Mouse (Mus musculus): ENCODE results near the gene Arih1. TPM values are rescaled to one million over a fixed set of nuclear protein-coding genes. Genes with fewer than 3 reads are reported as not detected.

The Arih1 gene
- polyA plus RNA-seq, 1 experiment from 2014 or later: 7.0 TPM

- Histone ChIP-seq H3K36me3 (ENCODE audit: insufficient read depth, low read length) (no peaks in the 10 kb centered on the region), H3K27ac (ENCODE audit: low read length) (no peak overlapping the region), H3K4me2 (replicated peaks; ENCODE audit: low read depth, low read length) (no peak overlapping the region), H3K4me1 (ENCODE audit: insufficient read depth, low read depth, low read length) (peaks cover 11% of the 10 kb centered on the region), H3K9ac (replicated peaks; ENCODE audit: low read depth) (no peak overlapping the region), H3K9me3 (ENCODE audit: low read length) (no peaks in the 10 kb centered on the region), H3K4me3 (ENCODE audit: low read depth, low read length) (no peak overlapping the region), H3K27me3 (replicated peaks; ENCODE audit: insufficient read depth, low read length) (no peaks in the 10 kb centered on the region)
- DNase-seq (ENCODE audit: low spot score): no peak
- WGBS: 87% methylated on average over 1 of the region's 1 CpGs
- TF ChIP-seq EP300 (IDR thresholded peaks at IDR 0.05) (no peak), CTCF (IDR thresholded peaks at IDR 0.05) (no peak)
- ATAC-seq: no peak
Observed at GRCm38 (mm10) chr9:59474838-59475237, 11.6 kb downstream of the Arih1 start.

DNA sequence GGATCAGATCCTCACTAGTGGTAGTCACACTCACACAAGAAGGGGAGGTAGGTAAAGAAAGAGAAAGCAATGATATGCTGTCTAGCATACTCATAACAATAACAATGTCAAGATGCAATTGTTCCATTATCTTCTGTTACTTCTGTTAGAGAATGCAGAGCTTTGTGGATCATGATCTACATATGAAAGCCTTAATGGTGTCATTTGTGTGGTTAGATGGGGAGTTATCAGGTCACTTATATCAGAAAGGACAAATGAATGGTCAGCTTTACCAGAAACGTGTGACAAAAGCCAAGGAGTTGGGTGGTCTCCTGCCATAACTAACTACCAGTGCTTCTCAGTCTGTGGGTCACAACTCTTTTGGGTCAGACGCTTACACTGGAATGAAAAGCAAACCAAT is 13.2 kb downstream of the Arih1 start:
- Histone ChIP-seq H3K9ac (replicated peaks; ENCODE audit: low read depth) (no peak overlapping the region), H3K27me3 (replicated peaks; ENCODE audit: insufficient read depth, low read length) (no peaks in the 10 kb centered on the region), H3K36me3 (ENCODE audit: insufficient read depth, low read length) (no peaks in the 10 kb centered on the region), H3K27ac (ENCODE audit: low read length) (no peak overlapping the region), H3K9me3 (ENCODE audit: low read length) (no peaks in the 10 kb centered on the region), H3K4me3 (ENCODE audit: low read depth, low read length) (no peak overlapping the region), H3K4me2 (replicated peaks; ENCODE audit: low read depth, low read length) (no peak overlapping the region), H3K4me1 (ENCODE audit: insufficient read depth, low read depth, low read length) (peaks cover 11% of the 10 kb centered on the region)
- TF ChIP-seq EP300 (IDR thresholded peaks at IDR 0.05) (no peak), CTCF (IDR thresholded peaks at IDR 0.05) (no peak)
- WGBS: 83% methylated on average over 2 of the region's 2 CpGs
- DNase-seq (ENCODE audit: low spot score) (no peak), ATAC-seq (no peak)

DNA sequence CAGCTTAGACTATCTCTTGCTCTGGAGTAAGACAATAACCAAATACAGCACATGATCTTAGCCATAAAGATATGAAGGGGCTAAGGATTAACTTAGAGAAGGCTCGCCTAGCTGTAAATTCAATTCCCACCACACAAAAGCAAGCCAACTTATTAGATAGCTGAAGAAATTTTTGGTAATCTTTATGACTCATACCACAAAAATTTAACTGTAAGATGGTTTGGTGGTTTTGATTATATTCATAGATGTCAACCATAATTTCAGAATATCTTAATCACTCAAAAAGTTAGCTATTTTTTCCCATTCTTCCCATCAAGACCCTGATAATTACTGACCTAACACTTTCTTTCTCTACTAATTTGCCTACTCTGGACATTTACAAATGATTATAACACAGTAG is 17.0 kb downstream of the Arih1 start:
- TF ChIP-seq CTCF (IDR thresholded peaks at IDR 0.05) (no peak), EP300 (IDR thresholded peaks at IDR 0.05) (no peak)
- 84% methylated on average over 1 of the region's 1 CpGs for WGBS
- Histone ChIP-seq H3K4me1 (ENCODE audit: insufficient read depth, low read depth, low read length) (peaks cover 6% of the 10 kb centered on the region), H3K27ac (ENCODE audit: low read length) (no peak overlapping the region), H3K27me3 (replicated peaks; ENCODE audit: insufficient read depth, low read length) (no peaks in the 10 kb centered on the region), H3K9ac (replicated peaks; ENCODE audit: low read depth) (no peak overlapping the region), H3K4me3 (ENCODE audit: low read depth, low read length) (no peak overlapping the region), H3K4me2 (replicated peaks; ENCODE audit: low read depth, low read length) (no peak overlapping the region), H3K9me3 (ENCODE audit: low read length) (no peaks in the 10 kb centered on the region), H3K36me3 (ENCODE audit: insufficient read depth, low read length) (no peaks in the 10 kb centered on the region)
- ATAC-seq: no peak
- DNase-seq (ENCODE audit: low spot score): no peak

DNA sequence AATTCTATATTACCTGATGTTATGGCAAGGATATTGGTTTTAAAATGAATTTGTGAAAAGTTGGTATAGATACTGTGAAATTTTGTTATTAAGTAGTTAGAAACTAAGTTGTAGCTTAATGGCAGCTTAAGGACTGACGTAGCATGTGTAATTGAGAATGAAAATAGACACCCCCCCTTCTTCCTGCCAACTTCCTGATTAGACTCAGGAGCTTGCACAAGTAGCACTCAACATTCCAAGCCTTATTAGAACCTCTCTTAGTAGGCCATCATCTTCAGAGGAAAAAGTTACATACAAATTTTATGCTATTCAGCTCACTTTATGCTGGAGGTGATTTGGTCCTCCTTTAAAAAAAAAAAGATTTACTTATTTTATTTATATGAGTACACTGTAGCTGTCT is 22.1 kb downstream of the Arih1 start:
- DNase-seq (ENCODE audit: low spot score) (peak; percentile 79), ATAC-seq (peak; percentile 56; the same call in 1 of the 2 replicates)
- Histone ChIP-seq H3K4me3 (ENCODE audit: low read depth, low read length) (no peak overlapping the region), H3K27ac (ENCODE audit: low read length) (no peak overlapping the region), H3K4me2 (replicated peaks; ENCODE audit: low read depth, low read length) (no peak overlapping the region), H3K27me3 (replicated peaks; ENCODE audit: insufficient read depth, low read length) (no peaks in the 10 kb centered on the region), H3K4me1 (ENCODE audit: insufficient read depth, low read depth, low read length) (no peaks in the 10 kb centered on the region), H3K36me3 (ENCODE audit: insufficient read depth, low read length) (no peaks in the 10 kb centered on the region), H3K9me3 (ENCODE audit: low read length) (no peaks in the 10 kb centered on the region), H3K9ac (replicated peaks; ENCODE audit: low read depth) (no peak overlapping the region)
- 21% methylated on average over 1 of the region's 1 CpGs for WGBS
- TF ChIP-seq EP300 (IDR thresholded peaks at IDR 0.05) (no peak; the same call in 1 of the 2 replicates), CTCF (IDR thresholded peaks at IDR 0.05) (no peak)

DNA sequence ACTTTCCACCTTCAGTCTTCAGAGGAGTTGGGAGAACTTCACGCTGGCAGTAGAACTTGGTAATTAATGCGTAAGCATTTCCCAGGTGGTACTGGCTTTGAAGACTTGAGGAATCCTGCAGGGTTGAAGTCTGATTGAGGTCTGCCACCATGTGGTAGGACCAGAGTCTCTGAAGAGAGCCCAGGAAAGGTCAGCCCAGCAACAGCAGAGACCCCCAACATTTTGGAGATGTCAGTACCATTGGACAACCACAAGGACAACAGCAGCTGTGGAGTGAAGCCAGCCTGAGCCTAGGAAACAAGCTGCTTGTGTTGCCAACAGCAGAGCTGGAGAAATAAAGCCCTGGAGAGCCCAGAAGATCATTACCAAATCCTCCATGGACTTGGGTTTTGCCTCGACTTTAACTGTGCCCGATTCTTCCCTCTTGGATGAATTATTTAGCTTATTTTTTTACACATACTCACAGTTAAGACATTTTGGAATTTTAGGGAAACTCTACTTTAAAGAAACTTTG is 27.4 kb downstream of the Arih1 start:
- Histone ChIP-seq H3K9me3 (ENCODE audit: low read length) (no peaks in the 10 kb centered on the region), H3K36me3 (ENCODE audit: insufficient read depth, low read length) (no peaks in the 10 kb centered on the region), H3K27ac (ENCODE audit: low read length) (no peak overlapping the region), H3K4me2 (replicated peaks; ENCODE audit: low read depth, low read length) (no peak overlapping the region), H3K27me3 (replicated peaks; ENCODE audit: insufficient read depth, low read length) (no peaks in the 10 kb centered on the region), H3K4me1 (ENCODE audit: insufficient read depth, low read depth, low read length) (no peaks in the 10 kb centered on the region), H3K9ac (replicated peaks; ENCODE audit: low read depth) (no peak overlapping the region), H3K4me3 (ENCODE audit: low read depth, low read length) (no peak overlapping the region)
- DNase-seq (ENCODE audit: low spot score) (no peak), ATAC-seq (no peak)
- peak; percentile 34 for TF ChIP-seq CTCF (IDR thresholded peaks at IDR 0.05)
- no peak for TF ChIP-seq EP300 (IDR thresholded peaks at IDR 0.05)
- WGBS: 62% methylated on average over 4 of the region's 4 CpGs

DNA sequence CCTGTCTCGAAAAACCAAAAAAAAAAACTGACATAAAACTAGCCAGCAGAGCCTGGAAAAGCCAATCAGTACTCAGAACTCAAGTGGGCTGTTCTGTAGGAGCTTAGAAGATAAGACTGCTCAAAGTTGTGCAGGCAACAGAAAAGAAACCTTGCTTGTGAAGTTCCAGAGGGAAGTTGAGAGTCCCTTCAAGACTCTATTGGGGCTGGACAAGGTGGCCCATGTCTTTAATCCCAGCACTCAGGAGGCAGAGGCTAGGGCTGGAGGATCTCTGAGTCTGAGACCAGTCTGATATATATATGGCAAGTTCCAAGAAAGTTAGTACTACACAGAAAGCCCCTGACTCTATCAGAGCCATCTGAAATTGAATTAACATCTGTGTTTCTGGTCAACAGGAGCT is 28.0 kb downstream of the Arih1 start:
- Histone ChIP-seq H3K36me3 (ENCODE audit: insufficient read depth, low read length) (no peaks in the 10 kb centered on the region), H3K27me3 (replicated peaks; ENCODE audit: insufficient read depth, low read length) (no peaks in the 10 kb centered on the region), H3K9me3 (ENCODE audit: low read length) (no peaks in the 10 kb centered on the region), H3K27ac (ENCODE audit: low read length) (no peak overlapping the region), H3K4me2 (replicated peaks; ENCODE audit: low read depth, low read length) (no peak overlapping the region), H3K4me1 (ENCODE audit: insufficient read depth, low read depth, low read length) (no peaks in the 10 kb centered on the region), H3K9ac (replicated peaks; ENCODE audit: low read depth) (no peak overlapping the region), H3K4me3 (ENCODE audit: low read depth, low read length) (no peak overlapping the region)
- DNase-seq (ENCODE audit: low spot score): no peak
- TF ChIP-seq EP300 (IDR thresholded peaks at IDR 0.05) (no peak), CTCF (IDR thresholded peaks at IDR 0.05) (no peak)
- WGBS: 73% methylated on average over 1 of the region's 1 CpGs
- no peak for ATAC-seq

DNA sequence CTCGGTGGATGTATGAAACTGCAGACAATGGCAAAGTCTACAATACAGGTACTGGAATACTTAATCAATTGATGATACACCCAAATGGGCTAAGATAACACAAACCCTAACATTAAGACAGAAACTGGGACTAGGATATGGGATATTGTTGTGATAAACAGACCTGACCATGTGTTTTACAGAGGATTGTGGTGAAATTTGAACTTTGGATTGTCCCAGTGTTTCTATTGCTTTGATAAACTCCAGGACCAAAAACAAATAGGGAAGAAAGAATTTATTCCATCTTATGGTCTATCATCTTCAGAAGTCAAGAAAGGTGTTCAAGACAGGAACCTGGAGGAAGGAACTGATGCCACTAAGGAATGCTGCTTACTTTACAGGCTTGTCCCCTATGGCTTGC is 28.7 kb downstream of the Arih1 start:
- DNase-seq (ENCODE audit: low spot score) (no peak), ATAC-seq (no peak)
- Histone ChIP-seq H3K4me2 (replicated peaks; ENCODE audit: low read depth, low read length) (no peak overlapping the region), H3K27me3 (replicated peaks; ENCODE audit: insufficient read depth, low read length) (no peaks in the 10 kb centered on the region), H3K27ac (ENCODE audit: low read length) (no peak overlapping the region), H3K4me3 (ENCODE audit: low read depth, low read length) (no peak overlapping the region), H3K9ac (replicated peaks; ENCODE audit: low read depth) (no peak overlapping the region), H3K9me3 (ENCODE audit: low read length) (no peaks in the 10 kb centered on the region), H3K36me3 (ENCODE audit: insufficient read depth, low read length) (no peaks in the 10 kb centered on the region), H3K4me1 (ENCODE audit: insufficient read depth, low read depth, low read length) (no peaks in the 10 kb centered on the region)
- TF ChIP-seq CTCF (IDR thresholded peaks at IDR 0.05) (no peak), EP300 (IDR thresholded peaks at IDR 0.05) (no peak)
- 77% methylated on average over 1 of the region's 1 CpGs for WGBS
